Mouse (Mus musculus) hindbrain, embryonic 16.5 days (tissue): ENCODE measurements at regions not wholly inside any gene's neighbourhood (a gene's known extent, or its start where the extent isn't known, plus 50 kb on each side); places are given as distances from the start of the nearest gene placed in this dataset.
A peak's percentile ranks its signal among the peaks of the same experiment; 100 is the strongest.

Experiments
- ATAC-seq: fragments of 200-750 bp; cut with Nextera tagmentation; 2 replicates; pipeline ENCODE4 v1.8.0; 2017; ENCODE audit warnings: moderate TSS enrichment, moderate library complexity
- H3K27ac ChIP-seq: fragments of 300-500 bp; sonication (generic); 2 replicates; pipeline ENCODE4 v1.5.1; 2014; ENCODE audit warnings: low read depth, mild to moderate bottlenecking, control low read depth, low read length, moderate library complexity
- H3K27me3 ChIP-seq: fragments of 300-500 bp; sonication (generic); replicated peaks from 2 replicates; pipeline ENCODE4 v1.6.1; 2014; ENCODE audit warnings: low read length; ENCODE audit not compliant: control insufficient read depth, insufficient read depth
- H3K36me3 ChIP-seq: fragments of 300-500 bp; sonication (generic); 2 replicates; pipeline ENCODE4 v1.6.1; 2014; ENCODE audit warnings: mild to moderate bottlenecking, low read length, moderate library complexity, mixed read lengths; ENCODE audit not compliant: control insufficient read depth, insufficient read depth
- H3K4me1 ChIP-seq: fragments of 300-500 bp; sonication (generic); 2 replicates; pipeline ENCODE4 v1.6.1; 2014; ENCODE audit warnings: low read depth, low read length; ENCODE audit not compliant: control insufficient read depth, insufficient read depth
- H3K4me2 ChIP-seq: fragments of 300-500 bp; sonication (generic); 2 replicates; pipeline ENCODE4 v1.6.1; 2014; ENCODE audit warnings: mild to moderate bottlenecking, low read length, control low read depth, moderate library complexity
- H3K4me3 ChIP-seq: fragments of 300-500 bp; sonication (generic); 2 replicates; pipeline ENCODE4 v1.5.1; 2014; ENCODE audit warnings: mild to moderate bottlenecking, low read length, control low read depth, moderate library complexity
- H3K9ac ChIP-seq: fragments of 300-500 bp; sonication (generic); 2 replicates; pipeline ENCODE4 v1.6.1; 2014; ENCODE audit warnings: low read depth, mild to moderate bottlenecking, control low read depth, low read length, moderate library complexity
- H3K9me3 ChIP-seq: fragments of 300-500 bp; sonication (generic); 2 replicates; pipeline ENCODE4 v1.6.1; 2014; ENCODE audit warnings: mild to moderate bottlenecking, low read length, moderate library complexity; ENCODE audit not compliant: control insufficient read depth
- WGBS: fragments of 180-500 bp; shearing (Covaris S2); extraction: QIAGEN DNeasy Blood & Tissue Kit; methylation state at CpG from one replicate; pipeline ENCODE4 v1.1.7; 2014; 5-methylcytosine and 5-hydroxymethylcytosine counted together

- H3K4me2 ChIP-seq = no peak overlapping the region
- peaks cover 5% of the 10 kb centered on the region; the same call in 1 of the 2 replicates for H3K4me1 ChIP-seq
- 87% methylated on average over 7 of the region's 7 CpGs for WGBS
- H3K36me3 ChIP-seq = no peaks in the 10 kb centered on the region
- no peak overlapping the region for H3K27ac ChIP-seq
- no peak for ATAC-seq
- H3K9ac ChIP-seq = no peak overlapping the region
- H3K27me3 ChIP-seq = no peaks in the 10 kb centered on the region
- no peak overlapping the region for H3K4me3 ChIP-seq
- no peaks in the 10 kb centered on the region for H3K9me3 ChIP-seq
Measured at GRCm38 (mm10) chr6:50847548-50847947, 193.3 kb upstream of the Npvf start.

GRCm38 (mm10) chr6:50859162-50859561 lies 204.9 kb upstream of the Npvf start:
- no peak overlapping the region for H3K4me3 ChIP-seq
- ATAC-seq = no peak
- H3K9ac ChIP-seq = no peak overlapping the region
- H3K27ac ChIP-seq = no peak overlapping the region
- no peaks in the 10 kb centered on the region for H3K9me3 ChIP-seq
- H3K27me3 ChIP-seq = no peaks in the 10 kb centered on the region
- H3K4me1 ChIP-seq = no peaks in the 10 kb centered on the region
- no peak overlapping the region for H3K4me2 ChIP-seq
- 85% methylated on average over 4 of the region's 4 CpGs for WGBS
- no peaks in the 10 kb centered on the region for H3K36me3 ChIP-seq

GRCm38 (mm10) chr6:50877991-50878390 lies 223.8 kb upstream of the Npvf start:
- no peaks in the 10 kb centered on the region for H3K4me1 ChIP-seq
- ATAC-seq = no peak
- no peaks in the 10 kb centered on the region for H3K9me3 ChIP-seq
- H3K27me3 ChIP-seq = no peaks in the 10 kb centered on the region
- no peak overlapping the region for H3K9ac ChIP-seq
- 95% methylated on average over 5 of the region's 5 CpGs for WGBS
- no peak overlapping the region for H3K4me2 ChIP-seq
- no peaks in the 10 kb centered on the region for H3K36me3 ChIP-seq
- H3K27ac ChIP-seq = no peak overlapping the region
- no peak overlapping the region for H3K4me3 ChIP-seq

GRCm38 (mm10) chr6:50882298-50882697 lies 228.1 kb upstream of the Npvf start:
- no peaks in the 10 kb centered on the region for H3K4me1 ChIP-seq
- no peak for ATAC-seq
- WGBS = 71% methylated on average over 3 of the region's 3 CpGs
- no peak overlapping the region for H3K27ac ChIP-seq
- no peaks in the 10 kb centered on the region for H3K27me3 ChIP-seq
- H3K9me3 ChIP-seq = no peaks in the 10 kb centered on the region
- H3K4me2 ChIP-seq = no peak overlapping the region
- no peaks in the 10 kb centered on the region for H3K36me3 ChIP-seq
- no peak overlapping the region for H3K4me3 ChIP-seq
- no peak overlapping the region for H3K9ac ChIP-seq

GRCm38 (mm10) chr6:50882759-50883158 lies 228.5 kb upstream of the Npvf start:
- H3K9me3 ChIP-seq = no peaks in the 10 kb centered on the region
- H3K27me3 ChIP-seq = no peaks in the 10 kb centered on the region
- no peak overlapping the region for H3K4me3 ChIP-seq
- H3K4me2 ChIP-seq = no peak overlapping the region
- ATAC-seq = no peak
- H3K36me3 ChIP-seq = no peaks in the 10 kb centered on the region
- no peaks in the 10 kb centered on the region for H3K4me1 ChIP-seq
- H3K9ac ChIP-seq = no peak overlapping the region
- H3K27ac ChIP-seq = no peak overlapping the region
- 67% methylated on average over 4 of the region's 4 CpGs for WGBS

GRCm38 (mm10) chr6:50885031-50885430 lies 230.8 kb upstream of the Npvf start:
- Histone ChIP-seq H3K4me2 (no peak overlapping the region), H3K36me3 (no peaks in the 10 kb centered on the region), H3K4me3 (no peak overlapping the region), H3K27me3 (no peaks in the 10 kb centered on the region), H3K9me3 (no peaks in the 10 kb centered on the region), H3K9ac (no peak overlapping the region), H3K4me1 (peaks cover 2% of the 10 kb centered on the region; the same call in 1 of the 2 replicates), H3K27ac (no peak overlapping the region)
- WGBS = 87% methylated on average over 4 of the region's 4 CpGs
- ATAC-seq = no peak

GRCm38 (mm10) chr6:50885771-50886360 lies 231.6 kb upstream of the Npvf start:
- no peak overlapping the region for H3K4me2 ChIP-seq
- H3K9me3 ChIP-seq = no peaks in the 10 kb centered on the region
- WGBS = 84% methylated on average over 8 of the region's 8 CpGs
- H3K36me3 ChIP-seq = no peaks in the 10 kb centered on the region
- no peaks in the 10 kb centered on the region for H3K27me3 ChIP-seq
- ATAC-seq = no peak
- peaks cover 11% of the 10 kb centered on the region for H3K4me1 ChIP-seq
- no peak overlapping the region for H3K27ac ChIP-seq
- no peak overlapping the region for H3K4me3 ChIP-seq
- H3K9ac ChIP-seq = no peak overlapping the region

- ATAC-seq = peak; percentile 92
- no peaks in the 10 kb centered on the region for H3K9me3 ChIP-seq
- H3K4me2 ChIP-seq = peak overlapping the region; percentile 25; the same call in 1 of the 2 replicates
- H3K27ac ChIP-seq = peak overlapping the region; percentile 77
- no peaks in the 10 kb centered on the region for H3K36me3 ChIP-seq
- peak overlapping the region; percentile 23; the same call in 1 of the 2 replicates for H3K9ac ChIP-seq
- WGBS = 9% methylated on average over 25 of the region's 25 CpGs
- no peaks in the 10 kb centered on the region for H3K27me3 ChIP-seq
- H3K4me3 ChIP-seq = no peak overlapping the region
- H3K4me1 ChIP-seq = peaks cover 21% of the 10 kb centered on the region
Measured at GRCm38 (mm10) chr6:50890370-50891204, 236.3 kb upstream of the Npvf start.

- no peaks in the 10 kb centered on the region for H3K36me3 ChIP-seq
- WGBS = 34% methylated on average over 3 of the region's 3 CpGs
- H3K9ac ChIP-seq = 0 out of 2 replicates have a peak overlapping the region, but pooled peaks have one; percentile 23
- ATAC-seq = peak; percentile 66; the same call in 1 of the 2 replicates
- H3K27ac ChIP-seq = peak overlapping the region; percentile 80
- peak overlapping the region; percentile 25; the same call in 1 of the 2 replicates for H3K4me2 ChIP-seq
- H3K27me3 ChIP-seq = no peaks in the 10 kb centered on the region
- H3K4me1 ChIP-seq = peaks cover 21% of the 10 kb centered on the region
- no peak overlapping the region for H3K4me3 ChIP-seq
- no peaks in the 10 kb centered on the region for H3K9me3 ChIP-seq
Measured at GRCm38 (mm10) chr6:50891205-50891526, 236.9 kb upstream of the Npvf start.
